Mouse (Mus musculus) CD4-positive, CD25-positive, alpha-beta regulatory T cell, adult 9 weeks (primary cell): ENCODE data around the gene Kif3a. TPM values are rescaled to one million over a fixed set of nuclear protein-coding genes. Genes with fewer than 3 reads are reported as not detected.

Experiments used
- polyA plus RNA-seq: library from polyadenylated mRNA; unstranded; fragments of 100-300 nt; shearing (Covaris generic); gene quantifications from one replicate; pipeline ENCODE4 v1.2.1, GENCODE M21; 2017

The Kif3a gene
- polyA plus RNA-seq = 10.8 TPM

DNA sequence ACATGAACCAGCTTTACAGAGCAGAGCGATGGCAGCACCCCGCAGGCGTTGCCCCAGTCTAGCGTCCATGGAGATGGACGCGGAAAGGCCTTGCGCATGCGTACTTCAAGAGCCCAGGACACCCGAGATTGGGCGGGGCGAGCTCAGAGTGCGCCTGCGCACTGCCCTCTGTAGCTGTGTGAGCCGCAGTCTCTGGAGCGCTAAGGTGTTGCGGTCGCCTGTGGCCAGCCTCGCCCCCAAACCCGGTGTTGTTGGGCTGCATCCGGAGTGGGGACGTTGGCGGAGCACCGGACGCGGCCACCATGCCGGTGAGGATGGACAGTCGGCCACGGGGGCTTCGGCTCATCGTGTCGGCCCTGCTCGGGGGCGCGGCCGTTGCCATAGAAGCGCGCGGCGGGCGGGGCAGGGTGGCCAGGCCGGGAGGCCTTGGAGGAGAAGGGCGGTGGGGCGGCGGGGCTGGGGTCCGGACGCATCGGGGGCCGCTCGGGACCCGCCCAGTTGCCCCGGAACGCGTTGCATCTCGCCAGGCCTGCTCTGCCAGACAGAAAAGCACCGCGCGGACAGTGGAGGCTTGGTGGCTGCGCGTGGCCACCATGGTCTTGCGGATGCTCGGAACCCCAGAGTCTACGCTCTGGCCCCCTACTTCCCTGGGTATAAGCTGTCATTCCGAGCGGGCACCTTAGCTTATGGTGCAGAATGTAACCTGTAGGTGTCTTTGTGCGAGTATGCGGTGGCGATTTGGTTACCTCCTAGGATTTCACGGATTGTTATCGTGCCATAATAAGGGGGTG is at the start of gene Kif3a:
Gene Kif3a (plus strand): TSS at position 156 of the 791 bp plus-strand sequence.

DNA sequence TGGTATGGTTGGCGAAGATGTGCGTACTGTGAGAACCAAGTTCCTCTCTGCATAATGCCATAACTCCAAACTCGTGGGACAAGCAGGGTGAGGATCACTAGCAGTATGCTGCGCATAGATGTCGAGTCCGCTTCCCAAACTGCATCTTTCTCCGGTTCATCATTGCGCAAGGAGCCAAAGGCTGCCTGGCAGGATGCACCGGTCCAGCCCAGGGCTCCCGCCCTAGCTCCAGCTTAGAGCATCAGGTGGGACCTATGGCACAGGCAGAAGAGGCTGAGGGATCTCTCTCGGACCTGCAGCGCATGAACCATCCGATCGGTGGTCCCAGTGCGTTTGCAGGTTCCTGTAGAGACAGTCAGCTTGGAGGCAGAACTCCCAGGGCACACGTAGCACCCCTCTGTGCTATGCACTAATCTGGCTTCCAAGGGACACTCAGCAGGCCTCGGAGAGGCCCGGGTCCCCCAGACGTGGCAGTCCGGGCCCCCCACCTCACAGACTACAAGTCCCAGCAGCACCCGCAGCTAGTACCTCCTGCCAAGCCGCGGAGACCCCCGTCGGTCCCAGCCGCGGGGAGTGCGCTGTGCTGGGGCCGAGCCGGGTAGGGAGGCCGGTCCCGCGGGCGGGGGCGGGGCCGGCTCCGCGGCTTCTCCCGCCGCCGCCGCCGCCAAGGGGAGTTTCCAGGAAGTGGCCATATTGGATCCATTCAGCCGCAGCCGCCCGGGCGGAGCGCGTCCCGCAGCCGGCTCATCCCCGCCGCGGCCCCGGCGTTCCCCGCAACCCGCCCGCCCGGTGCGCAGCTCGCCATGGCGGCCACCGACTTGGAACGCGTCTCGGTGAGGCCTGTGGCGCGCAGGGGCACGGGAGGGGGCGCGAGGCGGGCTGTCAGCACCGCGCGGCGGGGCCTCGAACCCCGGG is 47.7 kb upstream of the Kif3a start, which contains the start of gene Sept8:
Gene Sept8 (plus strand): TSS at position 51 of the 915 bp plus-strand sequence.

DNA sequence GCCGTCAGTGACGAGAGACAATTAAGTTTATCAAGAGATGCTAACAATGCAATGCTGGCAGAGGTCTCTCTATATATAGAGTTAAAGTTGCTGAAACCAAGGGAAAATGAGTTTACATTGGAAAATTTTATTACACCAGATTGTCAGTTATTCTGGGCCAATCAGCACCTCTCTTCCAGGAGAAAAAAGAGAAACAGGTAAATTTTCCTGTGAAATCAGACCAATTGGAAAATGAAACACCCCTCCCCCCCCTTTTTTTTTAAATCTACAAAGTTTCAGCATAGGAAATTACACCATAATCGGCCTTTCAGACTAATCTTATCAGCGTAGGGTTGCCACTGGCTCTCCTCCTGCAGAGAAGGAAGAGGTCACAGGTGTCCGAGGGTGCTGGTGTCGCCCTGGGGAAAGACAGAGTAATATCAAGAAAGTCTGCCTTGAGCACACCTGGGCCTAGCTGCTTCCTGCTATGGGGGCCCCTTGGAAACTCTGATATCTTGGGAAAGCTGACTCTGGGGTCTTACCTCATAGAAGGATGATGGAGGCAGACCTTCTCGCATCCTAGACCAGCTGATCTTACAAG is 51.5 kb downstream of the Kif3a start, which contains the start of gene Il4:
Gene Il4 (minus strand): TSS at position 51 of the 580 bp plus-strand sequence.

DNA sequence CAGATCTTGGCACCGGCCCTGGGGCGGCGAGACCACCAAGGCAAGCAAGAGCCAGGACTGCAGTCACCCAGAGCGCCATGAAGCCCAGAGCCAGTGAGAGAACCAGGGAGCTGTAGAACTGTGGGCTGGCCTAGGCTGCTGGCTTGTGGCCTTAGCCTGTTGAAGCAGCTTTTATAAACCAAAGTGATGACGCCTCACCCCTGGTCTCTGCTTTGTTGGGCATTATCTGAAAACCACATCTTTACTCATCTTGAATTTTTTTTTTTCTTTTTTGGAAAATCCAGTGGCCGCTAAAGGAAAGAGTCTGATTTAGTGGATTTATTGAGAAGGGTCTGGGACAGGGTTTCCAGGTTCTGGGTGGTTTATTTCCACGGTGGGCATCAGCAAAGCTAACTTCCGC is 67.4 kb downstream of the Kif3a start, which contains the start of gene Il13:
Gene Il13 (minus strand): TSS at position 147 of the 400 bp plus-strand sequence.

Other genes starting within 250 kb of the Kif3a start
- gene Zcchc10, start 242.7 kb upstream of the Kif3a start, polyA plus RNA-seq = 35.6 TPM
- 11.8 TPM for gene Aff4, start 216.5 kb upstream of the Kif3a start, polyA plus RNA-seq
- not detected for gene Leap2, start 144.2 kb upstream of the Kif3a start, polyA plus RNA-seq
- 367 TPM for gene Uqcrq, start 136.5 kb upstream of the Kif3a start, polyA plus RNA-seq
- gene Gdf9, start 136.4 kb upstream of the Kif3a start, polyA plus RNA-seq = 0.61 TPM
- gene Gm10447, start 110.3 kb upstream of the Kif3a start, polyA plus RNA-seq = not detected
- gene Shroom1, start 110.2 kb upstream of the Kif3a start, polyA plus RNA-seq = not detected
- gene Gm9837, start 96.9 kb upstream of the Kif3a start, polyA plus RNA-seq = not detected
- not detected for gene Gm9945, start 87.2 kb upstream of the Kif3a start, polyA plus RNA-seq
- not detected for gene Sowaha, start 87.1 kb upstream of the Kif3a start, polyA plus RNA-seq
- 0.62 TPM for gene Sept8, start 48.1 kb upstream of the Kif3a start, polyA plus RNA-seq
- gene Il4, start 51.3 kb downstream of the Kif3a start, polyA plus RNA-seq = 7.0 TPM
- gene Il13, start 67.3 kb downstream of the Kif3a start, polyA plus RNA-seq = not detected
- 57.4 TPM for gene Rad50, start 139.9 kb downstream of the Kif3a start, polyA plus RNA-seq
- gene Il5, start 153.4 kb downstream of the Kif3a start, polyA plus RNA-seq = not detected
- gene Irf1, start 202.6 kb downstream of the Kif3a start, polyA plus RNA-seq = 436 TPM
- 3.4 TPM for gene Gm17334, start 205.8 kb downstream of the Kif3a start, polyA plus RNA-seq